Comparison of ENCODE assay signal across 10 mouse cellular contexts in the genomic region with DNA sequence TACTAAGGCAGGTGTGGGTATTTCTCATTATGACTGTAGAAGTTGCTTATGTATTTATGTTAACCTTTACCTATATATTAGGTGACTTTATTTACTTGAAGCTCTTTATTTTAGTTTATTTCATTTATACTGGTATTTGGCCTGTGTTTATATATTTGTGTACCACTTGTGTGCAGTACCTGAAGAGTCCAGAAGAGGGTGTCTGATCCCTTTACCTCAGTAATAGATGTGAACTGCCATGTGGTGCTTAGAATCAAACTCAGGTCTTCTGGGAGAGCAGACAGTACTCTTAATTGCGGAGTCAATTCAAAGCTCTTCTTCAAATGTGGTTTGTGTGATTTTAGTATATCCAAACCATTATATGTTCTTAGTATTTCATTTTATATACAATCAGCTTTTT. TPM values are rescaled to one million over a fixed set of nuclear protein-coding genes. Genes with fewer than 3 reads are reported as not detected.
DNase-seq lines count a peak whose midpoint lies in the region; ATAC-seq and TF ChIP-seq lines count a peak whose summit lies in the region.
"Had no signal": no experiment of that assay in that cellular context is flagged by ENCODE, and none has a peak within 500 bp of the region (broad histone marks: within the 10 kb centered on the region; RNA-seq: fewer than 3 reads in every experiment).

No protein-coding gene starts in this region.

- H3K27me3 ChIP-seq in hindbrain, embryonic 11.5 days (ENCODE audit: control insufficient read depth, insufficient read depth, low read length) = no peaks in the 10 kb centered on the region
- no peaks in the 10 kb centered on the region for H3K27me3 ChIP-seq in hindbrain, embryonic 14.5 days (ENCODE audit: control insufficient read depth, insufficient read depth, low read length)
- no peaks in the 10 kb centered on the region for H3K27me3 ChIP-seq in E14TG2a.4 (ENCODE audit: insufficient read depth, low read length)
- H3K27me3 ChIP-seq in forebrain, embryonic 11.5 days (ENCODE audit: control insufficient read depth, insufficient read depth, low read length) = no peaks in the 10 kb centered on the region

- no peaks in the 10 kb centered on the region for H3K9me3 ChIP-seq in hindbrain, embryonic 11.5 days (ENCODE audit: control insufficient read depth, low read length)
- H3K9me3 ChIP-seq in hindbrain, embryonic 14.5 days (ENCODE audit: control insufficient read depth, low read length) = no peaks in the 10 kb centered on the region
- no peaks in the 10 kb centered on the region for H3K9me3 ChIP-seq in E14TG2a.4 (ENCODE audit: low read length)
- H3K9me3 ChIP-seq in forebrain, embryonic 11.5 days (ENCODE audit: control insufficient read depth, low read length) = no peaks in the 10 kb centered on the region

- H3K27ac ChIP-seq in hindbrain, embryonic 11.5 days (ENCODE audit: low read depth, low read length) = no peak overlapping the region
- no peak overlapping the region for H3K27ac ChIP-seq in hindbrain, embryonic 14.5 days
- H3K27ac ChIP-seq in forebrain, embryonic 11.5 days (ENCODE audit: low read depth, low read length) = no peak overlapping the region

- no peak for ATAC-seq in hindbrain, embryonic 11.5 days (ENCODE audit: low FRiP score)
- no peak for ATAC-seq in hindbrain, embryonic 14.5 days (ENCODE audit: low FRiP score)
- ATAC-seq in forebrain, embryonic 11.5 days (replicated peaks; ENCODE audit: low FRiP score) = no peak
- ATAC-seq: hindbrain, embryonic 16.5 days had no signal

- TF ChIP-seq CTCF in E14TG2a.4 (conservative IDR thresholded peaks at IDR 0.05; ENCODE audit: low read length) = peak; percentile 71

- DNase-seq in hindbrain, embryonic 11.5 days (ENCODE audit: low spot score) = peak; percentile 6
- no peak for DNase-seq in hindbrain, embryonic 14.5 days (ENCODE audit: low spot score)
- peak; percentile 19 for DNase-seq in lung, postnatal 36 days
- no peak for DNase-seq in lung, postnatal 10 days
- peak; percentile 15 for DNase-seq in c-Kit-negative CD71-positive TER-119-positive erythroid progenitor cells, embryonic 14.5 days (ENCODE audit: low read depth, low spot score)
- no peak for DNase-seq in right cerebral cortex, postnatal 36 days (ENCODE audit: low spot score in 2 of 2)
- no peak for DNase-seq in forebrain, embryonic 11.5 days (ENCODE audit: low spot score)
- DNase-seq: kidney, postnatal 36 days had no signal

- H3K4me2 ChIP-seq in hindbrain, embryonic 11.5 days (replicated peaks; ENCODE audit: low read depth, low read length) = no peak overlapping the region
- no peak overlapping the region for H3K4me2 ChIP-seq in hindbrain, embryonic 14.5 days (replicated peaks)
- no peak overlapping the region for H3K4me2 ChIP-seq in forebrain, embryonic 11.5 days (ENCODE audit: low read depth, low read length, severe bottlenecking)

- no peaks in the 10 kb centered on the region for H3K4me1 ChIP-seq in hindbrain, embryonic 11.5 days (replicated peaks; ENCODE audit: control insufficient read depth, insufficient read depth, low read length)
- no peaks in the 10 kb centered on the region for H3K4me1 ChIP-seq in hindbrain, embryonic 14.5 days (replicated peaks; ENCODE audit: control insufficient read depth, insufficient read depth, low read length)
- H3K4me1 ChIP-seq in E14TG2a.4 (replicated peaks; ENCODE audit: low read depth, low read length) = peaks cover 4% of the 10 kb centered on the region
- H3K4me1 ChIP-seq in forebrain, embryonic 11.5 days (replicated peaks; ENCODE audit: control insufficient read depth, insufficient read depth, low read length) = no peaks in the 10 kb centered on the region

- H3K4me3 ChIP-seq in hindbrain, embryonic 11.5 days (ENCODE audit: low read depth, low read length) = no peak overlapping the region
- no peak overlapping the region for H3K4me3 ChIP-seq in hindbrain, embryonic 14.5 days (replicated peaks; ENCODE audit: low read length)
- H3K4me3 ChIP-seq in E14TG2a.4 (replicated peaks; ENCODE audit: low read length) = no peak overlapping the region
- H3K4me3 ChIP-seq in forebrain, embryonic 11.5 days (ENCODE audit: low read depth, low read length) = no peak overlapping the region

- no peak overlapping the region for H3K9ac ChIP-seq in hindbrain, embryonic 11.5 days (ENCODE audit: low read depth, low read length)
- no peak overlapping the region for H3K9ac ChIP-seq in hindbrain, embryonic 14.5 days
- no peak overlapping the region for H3K9ac ChIP-seq in forebrain, embryonic 11.5 days (ENCODE audit: low read length)

- 100% methylated on average over 1 of the region's 1 CpGs for WGBS in hindbrain, embryonic 11.5 days
- 98% methylated on average over 1 of the region's 1 CpGs for WGBS in hindbrain, embryonic 14.5 days
- WGBS in forebrain, embryonic 11.5 days = 94% methylated on average over 1 of the region's 1 CpGs

- no peaks in the 10 kb centered on the region for H3K36me3 ChIP-seq in hindbrain, embryonic 11.5 days (ENCODE audit: control insufficient read depth, insufficient read depth, low read length)
- H3K36me3 ChIP-seq in hindbrain, embryonic 14.5 days (replicated peaks; ENCODE audit: control insufficient read depth, insufficient read depth) = peaks cover 13% of the 10 kb centered on the region
- H3K36me3 ChIP-seq in E14TG2a.4 (ENCODE audit: insufficient read depth, low read length) = peaks cover 37% of the 10 kb centered on the region
- H3K36me3 ChIP-seq in forebrain, embryonic 11.5 days (ENCODE audit: control insufficient read depth, insufficient read depth, low read length) = no peaks in the 10 kb centered on the region; the same call in 1 of the 2 replicates

RNA-seq across cellular contexts. Expression of gene Tlk2, which starts 35.6 kb away (rescaled TPM):
- polyA plus RNA-seq in hindbrain, embryonic 11.5 days (2014; fragmentation: Nextera tagmentation; extraction: Ambion mirVana) = 29.2 and 30.5 TPM in 2 replicates
- polyA plus RNA-seq in hindbrain, embryonic 14.5 days (2014; fragmentation: Nextera tagmentation; extraction: Ambion mirVana) = 26.2 and 27.9 TPM in 2 replicates
- polyA plus RNA-seq in forebrain, embryonic 11.5 days (2014; fragmentation: Nextera tagmentation; extraction: Ambion mirVana) = 27.5 and 31.5 TPM in 2 replicates

Comparison
In these comparisons a context has a peak if more than half of its experiments do, and no peak if none do; other contexts are left out.
1. DNase-seq: peak in hindbrain, embryonic 11.5 days (single experiment), lung, postnatal 36 days (single experiment) and c-Kit-negative CD71-positive TER-119-positive erythroid progenitor cells, embryonic 14.5 days (single experiment); none in hindbrain, embryonic 14.5 days (single experiment), lung, postnatal 10 days (single experiment), right cerebral cortex, postnatal 36 days (0 of 2) and forebrain, embryonic 11.5 days (single experiment).